Mouse (Mus musculus): ENCODE data around the gene Mxra8.

Gene Mxra8

DNA sequence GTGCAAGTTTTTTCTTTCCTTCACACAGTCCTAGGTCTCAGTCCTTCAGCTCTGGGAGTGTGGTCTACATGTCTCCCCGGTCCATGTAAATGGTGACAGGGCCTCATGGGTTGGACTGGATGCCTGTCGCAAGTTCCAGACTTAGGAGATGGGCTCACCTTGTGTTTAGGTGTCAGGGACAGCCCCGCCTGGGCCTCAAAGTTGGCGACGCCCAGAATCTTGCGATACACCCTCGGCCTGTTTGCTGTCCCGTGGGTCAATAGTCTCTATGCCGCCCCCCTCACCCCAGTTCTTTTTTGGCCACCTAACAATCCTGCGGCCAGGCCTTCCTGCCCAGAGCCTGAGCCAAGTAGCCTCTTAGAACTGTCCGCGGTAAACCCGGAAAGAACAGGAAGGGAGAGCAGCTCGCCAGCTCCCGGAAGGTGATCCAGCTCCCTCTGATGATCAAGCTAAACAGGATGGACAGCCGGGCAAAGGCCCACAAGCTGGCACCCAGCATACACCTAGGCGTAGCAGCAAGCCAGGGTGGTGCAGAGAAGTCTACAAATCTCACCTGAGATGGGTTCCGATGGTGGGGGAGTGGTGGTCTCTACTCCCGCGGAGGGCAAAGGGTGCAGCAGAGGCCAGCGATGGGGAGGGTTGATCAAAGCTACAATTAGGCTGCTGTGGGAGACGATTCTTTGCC, 29.3 kb downstream of the Mxra8 start:
- DNase-seq, result no peak

DNA sequence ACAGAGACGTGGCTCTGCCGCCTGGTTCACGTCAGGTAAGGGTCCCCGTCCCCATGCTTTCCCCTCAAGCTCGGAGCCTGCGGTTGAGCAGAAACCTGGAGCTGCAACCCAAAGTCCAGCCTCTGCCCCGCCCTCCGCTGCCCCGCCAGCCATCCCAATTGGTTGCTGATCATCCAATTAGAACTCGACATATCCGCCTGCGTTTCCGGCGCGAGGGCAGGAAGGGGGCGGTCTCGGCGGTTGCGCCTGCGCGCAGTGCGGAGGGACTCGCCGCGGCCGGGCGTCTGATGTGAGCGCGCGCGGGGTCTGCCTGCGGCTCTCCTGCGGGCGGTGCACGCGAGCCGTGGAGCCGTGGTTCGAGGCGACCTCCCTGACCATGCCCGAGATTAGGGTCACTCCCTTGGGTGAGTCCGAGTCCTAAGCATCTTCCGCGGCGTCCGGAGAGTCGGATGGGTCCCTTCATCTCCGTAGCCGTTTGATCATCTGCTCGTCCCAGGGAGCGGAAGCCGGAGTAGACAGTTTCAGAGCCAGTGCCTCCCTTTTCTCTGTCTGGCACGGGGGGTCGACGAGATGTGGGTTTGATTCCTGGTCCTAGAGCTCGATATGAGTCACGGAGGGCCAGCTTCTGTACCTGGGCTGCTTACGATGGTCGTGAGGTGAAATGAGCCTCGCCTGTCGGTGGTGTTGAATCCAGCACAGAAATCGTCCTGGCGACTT, 30.0 kb downstream of the Mxra8 start, which contains the start of the genes Cptp and Ints11:
TSS of gene Cptp (minus strand) at position 124 of the 717 bp plus-strand sequence.
TSS of gene Ints11 (plus strand) at position 230 of the 717 bp plus-strand sequence.
- DNase-seq, result peak; percentile 94 to 95

DNA sequence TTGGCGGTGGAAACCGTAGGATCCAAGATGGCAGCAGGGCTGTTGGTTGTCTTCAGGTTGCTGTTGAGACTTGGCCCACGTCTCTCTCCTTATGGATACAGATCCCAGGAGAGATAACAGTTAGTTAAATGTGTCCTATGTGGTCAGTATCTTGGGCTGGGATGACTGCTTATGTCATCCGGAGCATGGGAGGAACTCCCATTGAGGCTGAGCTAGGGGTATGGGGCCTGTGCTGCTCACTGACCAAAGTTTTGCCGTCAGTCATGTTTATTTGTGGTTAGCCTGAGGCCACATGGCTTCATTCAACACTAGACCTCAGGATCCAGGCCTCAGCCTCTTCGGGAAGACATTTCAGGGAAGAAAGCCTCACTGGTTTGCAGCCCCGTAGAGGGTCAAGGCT, 31.9 kb downstream of the Mxra8 start:
- no peak for DNase-seq

DNA sequence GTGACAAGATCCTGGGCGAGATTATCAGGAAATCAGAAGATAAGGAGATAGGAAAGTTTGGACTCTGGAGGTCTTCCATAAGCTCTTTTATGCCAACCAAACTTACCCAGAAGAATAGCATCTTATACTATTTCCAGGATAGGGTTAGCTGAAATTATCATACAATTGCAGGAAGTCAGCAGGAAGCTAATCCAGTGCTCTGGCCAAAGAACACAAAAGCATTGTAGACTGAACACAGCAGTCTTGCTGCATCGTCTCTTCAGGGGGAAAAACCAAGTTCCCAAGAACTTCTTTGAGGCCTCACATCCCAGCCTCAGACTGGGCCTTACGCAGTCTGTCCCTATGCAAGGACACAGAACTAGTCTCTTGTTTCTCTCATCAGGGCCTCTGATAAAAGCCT, 44.1 kb downstream of the Mxra8 start:
- no peak for DNase-seq

DNA sequence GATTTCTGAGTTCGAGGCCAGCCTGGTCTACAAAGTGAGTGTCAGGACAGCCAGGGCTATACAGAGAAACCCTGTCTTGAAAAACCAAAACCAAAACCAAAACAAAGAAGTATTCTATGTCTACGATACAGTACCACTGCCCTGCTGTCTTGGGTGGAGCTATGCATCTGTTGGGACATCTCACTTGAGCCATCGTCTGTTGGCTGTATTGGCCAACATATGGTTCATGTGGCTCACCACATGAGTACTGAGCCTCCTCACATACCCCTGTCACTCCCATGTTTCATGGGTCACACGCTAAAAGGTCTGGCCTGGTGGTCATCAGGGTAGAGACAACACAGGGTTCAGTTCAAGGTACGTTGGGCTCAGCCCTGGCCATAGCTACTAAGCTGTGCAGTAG, 46.9 kb downstream of the Mxra8 start:
- no peak for DNase-seq

DNA sequence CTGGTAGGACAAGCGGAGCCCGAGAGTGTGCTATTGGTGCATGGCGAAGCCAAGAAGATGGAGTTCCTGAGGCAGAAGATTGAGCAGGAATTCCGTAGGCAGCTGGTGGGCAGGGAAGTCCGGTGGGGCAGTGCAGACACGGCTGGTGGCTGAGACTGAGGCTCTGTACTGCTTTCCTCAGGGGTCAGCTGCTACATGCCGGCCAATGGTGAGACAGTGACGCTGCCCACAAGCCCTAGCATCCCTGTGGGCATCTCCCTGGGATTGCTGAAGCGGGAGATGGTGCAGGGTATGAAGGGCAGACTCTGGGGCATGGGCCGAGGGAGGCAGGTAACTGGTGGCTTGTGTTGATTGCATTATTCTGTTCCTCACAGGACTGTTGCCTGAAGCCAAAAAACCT, 48.2 kb downstream of the Mxra8 start:
- DNase-seq, result no peak

DNA sequence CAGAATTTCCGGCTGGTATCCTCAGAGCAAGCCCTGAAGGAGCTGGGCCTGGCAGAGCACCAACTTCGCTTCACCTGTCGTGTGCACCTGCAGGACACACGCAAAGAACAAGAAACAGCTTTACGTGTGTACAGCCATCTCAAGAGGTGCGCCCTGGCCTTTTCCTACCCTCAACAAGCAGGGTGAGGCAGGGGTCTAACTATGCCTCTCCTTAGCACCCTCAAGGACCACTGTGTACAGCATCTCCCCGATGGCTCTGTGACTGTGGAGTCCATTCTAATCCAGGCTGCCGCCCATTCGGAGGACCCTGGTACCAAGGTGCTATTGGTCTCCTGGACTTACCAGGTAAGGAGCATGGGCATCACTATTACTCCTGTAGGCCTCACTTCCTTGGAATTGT, 48.7 kb downstream of the Mxra8 start:
- DNase-seq, result no peak

DNA sequence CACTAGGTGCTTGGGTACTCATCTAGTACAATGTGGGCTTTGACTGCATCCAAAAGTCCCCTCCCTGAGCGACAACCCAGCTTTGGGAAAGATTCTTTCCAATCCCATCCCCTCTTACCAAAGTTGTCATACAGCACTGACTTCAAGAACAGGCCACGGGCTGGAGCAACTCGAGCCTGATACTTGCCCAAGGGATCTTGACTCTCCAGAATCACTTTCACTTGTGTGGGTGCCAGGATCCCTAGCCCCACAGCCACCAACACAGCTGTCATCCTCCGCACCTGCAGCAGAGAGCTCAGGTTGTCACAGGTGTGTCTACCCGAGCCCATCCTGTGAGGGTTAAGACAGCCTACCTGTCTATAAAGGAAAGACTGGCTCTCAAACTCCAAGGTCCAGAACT, 49.8 kb downstream of the Mxra8 start:
- no peak for DNase-seq

DNA sequence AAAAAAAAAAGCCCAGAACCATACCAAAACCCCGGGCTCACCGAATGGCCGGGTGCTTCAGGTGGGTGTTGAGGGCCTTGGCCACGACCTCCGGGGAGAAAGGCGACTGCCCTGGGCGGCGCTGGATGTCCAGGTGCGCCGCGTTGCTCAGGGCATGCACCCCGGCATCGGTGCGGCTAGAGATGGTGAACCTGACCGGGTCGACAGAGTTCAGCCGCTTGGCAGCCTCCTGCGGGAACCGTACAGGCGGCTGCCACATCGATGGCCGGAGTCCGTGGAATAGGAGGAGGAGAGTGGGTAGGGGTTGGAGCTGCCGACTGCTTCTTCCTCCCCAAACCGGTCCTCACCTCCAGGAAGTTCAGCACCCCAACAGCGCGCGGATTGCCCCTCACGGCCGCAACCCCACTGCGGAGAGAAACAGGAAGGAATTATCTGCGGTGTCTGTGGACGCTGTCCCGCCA, 51.6 kb downstream of the Mxra8 start:
- no peak for DNase-seq

DNA sequence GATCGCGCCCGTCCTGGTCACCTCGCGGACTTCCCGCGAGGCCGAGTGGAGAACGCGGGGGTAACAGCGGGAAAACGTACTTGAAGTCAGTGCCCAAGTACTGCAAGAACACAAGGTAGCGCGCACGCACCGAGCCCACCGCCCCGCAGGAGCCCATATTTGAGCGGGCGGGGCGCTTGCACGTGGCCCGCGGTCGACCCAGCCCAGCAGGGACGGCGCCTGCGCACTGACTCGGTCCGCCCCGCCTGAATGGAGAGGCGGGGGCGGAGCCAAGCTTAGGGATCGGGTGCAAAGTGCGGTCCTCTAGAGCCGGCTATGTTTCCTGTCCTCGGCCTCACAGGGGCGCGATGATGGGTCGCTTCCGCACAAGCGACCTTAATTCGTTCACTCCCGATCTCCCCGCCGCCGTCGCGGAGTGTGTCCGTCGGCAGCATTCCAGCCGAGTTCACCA, 52.1 kb downstream of the Mxra8 start, which contains the start of the genes Pusl1 and Acap3:
TSS of gene Pusl1 (minus strand) at position 231 of the 451 bp plus-strand sequence.
TSS of gene Acap3 (plus strand) at position 272 of the 451 bp plus-strand sequence.
- DNase-seq, result peak; percentile 92 to 93

DNA sequence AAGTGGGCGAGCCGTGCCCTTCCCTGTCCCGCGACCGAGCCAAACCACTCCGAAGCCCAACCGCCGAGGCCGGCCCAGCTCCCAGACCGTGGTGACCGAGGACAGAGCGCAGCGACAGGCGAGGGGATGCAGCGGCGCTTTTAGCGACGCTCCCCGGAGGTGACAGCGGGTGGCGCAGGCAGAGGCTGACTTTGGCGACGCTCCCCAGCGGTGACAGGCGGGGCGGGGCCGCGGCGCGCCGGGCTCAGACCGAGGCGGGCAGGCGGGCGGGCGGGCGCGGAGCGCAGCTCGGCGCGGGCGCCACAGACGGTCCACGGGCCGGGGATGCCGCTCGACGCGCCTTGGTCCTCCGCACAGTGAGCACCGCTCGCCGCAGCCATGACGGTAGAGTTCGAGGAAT, 52.5 kb downstream of the Mxra8 start:
- peak; percentile 64 to 74 for DNase-seq

DNA sequence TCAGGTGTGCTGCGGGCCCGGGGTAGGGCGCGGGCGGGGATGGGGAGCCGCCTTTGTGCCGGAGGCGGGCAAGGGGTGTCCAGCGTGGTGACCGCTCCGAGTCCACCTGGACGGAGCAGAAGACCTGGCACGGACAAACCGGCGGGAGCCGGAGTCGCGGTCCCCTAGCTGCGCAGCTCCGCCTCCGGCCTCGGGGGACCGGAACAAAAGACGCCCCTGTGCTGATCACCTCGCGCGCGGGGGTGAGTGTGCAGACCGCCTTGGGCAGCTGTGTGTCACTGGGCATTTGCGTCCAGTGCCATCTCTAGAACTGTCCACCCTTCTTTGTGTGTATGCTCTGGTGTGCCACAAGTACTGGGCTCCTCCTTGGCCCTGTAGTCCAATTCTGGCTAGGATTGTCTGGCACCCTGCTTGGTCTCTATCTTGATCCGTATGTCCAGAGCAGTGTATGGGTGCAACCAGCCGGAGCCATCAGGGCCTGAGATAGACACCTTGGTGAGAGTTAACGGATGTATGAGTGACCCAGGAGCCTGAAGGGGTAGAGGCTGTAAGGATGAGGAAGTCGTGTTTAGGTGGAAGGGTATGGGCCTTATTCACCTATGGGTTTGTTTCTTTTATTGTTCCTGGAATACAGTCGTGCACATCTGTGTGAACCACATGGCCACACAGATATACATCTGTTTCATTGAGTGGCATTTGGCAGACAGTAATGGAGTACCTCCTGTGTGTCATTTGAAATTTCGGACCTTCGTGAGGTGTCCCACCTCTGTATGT, 53.1 kb downstream of the Mxra8 start:
- DNase-seq, result peak in 1 of 2 experiments; percentile 48

DNA sequence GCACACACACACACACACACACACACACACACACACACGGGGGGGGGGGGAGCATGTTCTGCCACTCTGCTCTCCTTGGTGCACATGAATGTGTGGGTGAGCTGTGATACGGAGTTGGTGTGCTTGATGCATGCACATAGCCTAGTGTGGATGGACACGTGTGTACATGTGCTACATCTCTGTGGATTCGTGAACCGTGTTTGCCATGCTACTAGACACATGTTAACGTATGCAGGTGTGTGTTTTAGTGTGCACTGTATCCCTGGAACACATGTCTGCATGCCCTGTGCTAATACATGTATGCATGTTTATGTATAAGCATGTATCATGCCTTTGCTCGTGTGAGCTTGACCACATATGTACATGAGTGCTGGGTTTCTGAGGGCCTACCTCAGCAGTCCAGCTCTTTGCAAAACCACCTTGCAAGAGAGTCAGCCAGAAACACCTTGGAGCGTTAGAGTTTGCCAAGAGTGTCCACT, 53.8 kb downstream of the Mxra8 start:
- no peak for DNase-seq
